Mouse (Mus musculus) liver, embryonic 14.5 days (tissue): ENCODE measurements around the gene Fbrsl1. TPM values are rescaled to one million over a fixed set of nuclear protein-coding genes. Genes with fewer than 3 reads are reported as not detected.
A peak's percentile ranks its signal among the peaks of the same experiment; 100 is the strongest.

Experiments
- ATAC-seq: fragments of 200-750 bp; cut with Nextera tagmentation; 2 replicates; pipeline ENCODE4 v1.8.0; 2017; ENCODE audit warnings: moderate number of reproducible peaks, mild to moderate bottlenecking, moderate library complexity; ENCODE audit not compliant: insufficient read depth
- DNase-seq, 3 experiments: peaks; one replicate each; pipeline ENCODE4 v3.0.0-alpha.2; 2012 to 2013; ENCODE audit warnings: low read depth in 3 of 3, low spot score in 3 of 3
- H3K27ac ChIP-seq: fragments of 300-500 bp; sonication (generic); 2 replicates; pipeline ENCODE4 v1.5.1; 2014; ENCODE audit warnings: moderate library complexity, mild to moderate bottlenecking, control low read depth, inconsistent platforms
- H3K27me3 ChIP-seq: fragments of 300-500 bp; sonication (generic); 2 replicates; pipeline ENCODE4 v1.6.1; 2014; ENCODE audit warnings: mild to moderate bottlenecking, low read length, moderate library complexity; ENCODE audit not compliant: control insufficient read depth, insufficient read depth
- H3K36me3 ChIP-seq: fragments of 300-500 bp; sonication (generic); replicated peaks from 2 replicates; pipeline ENCODE4 v1.6.1; 2014; ENCODE audit warnings: low read depth; ENCODE audit not compliant: control insufficient read depth, insufficient read depth
- H3K4me1 ChIP-seq, 2 experiments: fragments of 200-500 bp in 1 of 2; fragments of 300-500 bp in 1 of 2; sonication (generic) in 1 of 2; replicated peaks; 2 replicates each; pipeline ENCODE4 v1.6.1; 2012 to 2014; ENCODE audit warnings: antibody characterized with exemption in 1 of 2, inconsistent platforms in 1 of 2, low read length in 1 of 2; ENCODE audit not compliant: control insufficient read depth in 2 of 2, insufficient read depth in 2 of 2
- H3K4me2 ChIP-seq: fragments of 300-500 bp; sonication (generic); 2 replicates; pipeline ENCODE4 v1.6.1; 2014; ENCODE audit warnings: low read depth, mild to moderate bottlenecking, control low read depth, moderate library complexity
- H3K4me3 ChIP-seq, 2 experiments: fragments of 200-500 bp in 1 of 2; fragments of 300-500 bp in 1 of 2; sonication (generic) in 1 of 2; 2 replicates each; pipeline ENCODE4 v1.5.1; 2012 to 2014; ENCODE audit warnings: low read depth in 2 of 2, low read length in 2 of 2, mild to moderate bottlenecking in 2 of 2, control low read depth in 1 of 2, inconsistent platforms in 1 of 2, moderate library complexity in 1 of 2; ENCODE audit not compliant: insufficient read depth in 1 of 2
- H3K9ac ChIP-seq: fragments of 300-500 bp; sonication (generic); replicated peaks from 2 replicates; pipeline ENCODE4 v1.6.1; 2014; ENCODE audit warnings: mild to moderate bottlenecking, control low read depth, moderate library complexity
- H3K9me3 ChIP-seq: fragments of 300-500 bp; sonication (generic); 2 replicates; pipeline ENCODE4 v1.6.1; 2016; ENCODE audit warnings: low read length, mixed read lengths; ENCODE audit not compliant: control insufficient read depth
- CTCF ChIP-seq: IDR thresholded peaks from 2 replicates; pipeline ENCODE4 v1.5.1; 2016; ENCODE audit warnings: antibody characterized with exemption, low read depth, control low read depth
- EP300 ChIP-seq: IDR thresholded peaks from 2 replicates; pipeline ENCODE4 v1.6.1; 2016; ENCODE audit warnings: antibody characterized with exemption, low read depth
- WGBS: fragments of 180-500 bp; shearing (Covaris S2); extraction: QIAGEN DNeasy Blood & Tissue Kit; methylation state at CpG from one replicate; pipeline ENCODE4 v1.1.7; 2014; ENCODE audit not compliant: insufficient replicate concordance; 5-methylcytosine and 5-hydroxymethylcytosine counted together
- polyA plus RNA-seq, 2 experiments: library from polyadenylated mRNA; depleted of rRNA in 1 of 2; stranded (reverse) in 1 of 2; unstranded in 1 of 2; fragments of >200 nt; fragmentation: Nextera tagmentation in 1 of 2; extraction: Ambion mirVana in 1 of 2; gene quantifications; 2 replicates each; pipeline versions ENCODE4 v1.2.1 to v1.2.3; 2012 to 2014

Fbrsl1 gene
- polyA plus RNA-seq, 2 experiments, result 4.3 to 9.5 TPM

DNA sequence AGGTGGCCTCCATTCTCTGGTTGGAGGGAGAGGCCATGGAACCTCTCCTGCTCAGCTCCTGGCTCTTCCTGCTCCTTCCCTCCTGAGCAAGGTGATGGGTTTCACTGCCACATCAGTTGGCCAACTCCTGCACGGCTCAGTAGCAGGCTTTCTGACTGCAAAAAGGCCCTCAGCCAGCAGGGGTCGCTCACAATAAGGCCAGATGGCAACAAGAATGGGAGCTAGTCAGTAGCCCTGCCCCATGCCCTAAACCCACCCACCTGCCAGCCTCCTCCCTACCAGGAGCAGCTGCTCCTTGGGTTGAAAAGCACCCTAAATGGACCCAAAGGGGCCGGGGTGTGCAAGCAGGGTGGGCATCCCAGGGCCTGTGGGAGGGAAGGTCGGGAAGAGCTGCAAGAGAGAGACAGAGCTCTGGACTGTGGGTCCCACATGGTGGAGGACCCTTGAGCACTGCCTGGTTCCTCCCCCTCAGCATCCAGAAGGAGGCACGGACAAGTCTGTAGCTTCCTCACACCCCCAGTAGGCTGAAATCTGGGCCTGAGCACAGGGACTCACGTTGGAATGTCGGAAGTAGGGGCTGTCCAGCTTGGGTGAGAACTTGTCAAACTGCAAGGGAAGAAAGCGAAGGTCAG is 71.4 kb downstream of the Fbrsl1 start:
- Histone ChIP-seq H3K27ac (no peak overlapping the region), H3K9ac (no peak overlapping the region), H3K9me3 (no peaks in the 10 kb centered on the region), H3K4me3 (no peak overlapping the region), H3K27me3 (no peaks in the 10 kb centered on the region), H3K4me1 (no peaks in the 10 kb centered on the region), H3K36me3 (no peaks in the 10 kb centered on the region), H3K4me2 (no peak overlapping the region)
- DNase-seq (peak in 1 of 3 experiments; percentile 24), ATAC-seq (peak; percentile 36; the same call in 1 of the 2 replicates)
- TF ChIP-seq CTCF (peak; percentile 91), EP300 (no peak)
- WGBS, result 49% methylated on average over 8 of the region's 8 CpGs

- WGBS, result 52% methylated on average over 11 of the region's 11 CpGs
- Histone ChIP-seq H3K4me1 (no peaks in the 10 kb centered on the region), H3K9me3 (no peaks in the 10 kb centered on the region), H3K36me3 (no peaks in the 10 kb centered on the region), H3K27ac (no peak overlapping the region), H3K4me2 (peak overlapping the region; percentile 60), H3K27me3 (peaks cover 3% of the 10 kb centered on the region), H3K9ac (no peak overlapping the region), H3K4me3 (no peak overlapping the region)
- DNase-seq, result no peak
- TF ChIP-seq EP300, result no peak
- TF ChIP-seq CTCF, result 0 out of 2 replicates have a peak, but pooled peaks have one; percentile 9
- no peak; the same call in 1 of the 2 replicates for ATAC-seq
These were observed 84.3 kb downstream of the Fbrsl1 start for GRCm38 (mm10) chr5:110363822-110364545.

- DNase-seq, result peak in 2 of 3 experiments; percentile 13 to 19
- whole genome bisulfite sequencing, result 5% methylated on average over 72 of the region's 72 CpGs
- Histone ChIP-seq H3K27me3 (peaks cover 3% of the 10 kb centered on the region), H3K36me3 (no peaks in the 10 kb centered on the region), H3K9me3 (no peaks in the 10 kb centered on the region), H3K4me3 (peak overlapping the region; percentile 20 to 48), H3K9ac (no peak overlapping the region), H3K4me1 (no peaks in the 10 kb centered on the region), H3K4me2 (peak overlapping the region; percentile 60), H3K27ac (no peak overlapping the region)
- ATAC-seq, result peak; percentile 74
- TF ChIP-seq EP300, result no peak
- no peak for TF ChIP-seq CTCF
These were observed 85.0 kb downstream of the Fbrsl1 start for GRCm38 (mm10) chr5:110363179-110363821.

GRCm38 (mm10) chr5:110362813-110363178 is 85.5 kb downstream of the Fbrsl1 start:
- Histone ChIP-seq H3K9me3 (no peaks in the 10 kb centered on the region), H3K9ac (no peak overlapping the region), H3K4me1 (no peaks in the 10 kb centered on the region), H3K27me3 (peaks cover 3% of the 10 kb centered on the region), H3K27ac (no peak overlapping the region), H3K36me3 (no peaks in the 10 kb centered on the region), H3K4me3 (peak overlapping the region; percentile 20 to 48; a peak in 3 of 4 replicates), H3K4me2 (peak overlapping the region; percentile 60)
- TF ChIP-seq CTCF, result no peak
- TF ChIP-seq EP300, result no peak
- WGBS, result 2% methylated on average over 28 of the region's 28 CpGs
- ATAC-seq (peak; percentile 21; the same call in 1 of the 2 replicates), DNase-seq (no peak)

- 68% methylated on average over 6 of the region's 6 CpGs for WGBS
- Histone ChIP-seq H3K4me3 (no peak overlapping the region), H3K27me3 (peaks cover 3% of the 10 kb centered on the region), H3K36me3 (no peaks in the 10 kb centered on the region), H3K4me1 (no peaks in the 10 kb centered on the region), H3K9me3 (no peaks in the 10 kb centered on the region), H3K9ac (no peak overlapping the region), H3K27ac (no peak overlapping the region), H3K4me2 (no peak overlapping the region)
- DNase-seq, result no peak
- ATAC-seq, result no peak
- TF ChIP-seq CTCF (no peak), EP300 (no peak)
These were observed 86.8 kb downstream of the Fbrsl1 start for GRCm38 (mm10) chr5:110361465-110361864.
